Mouse (Mus musculus) CD8-positive naive resting alpha-beta T cell, adult 57 days (primary cell): Measurements from ENCODE around the gene Gm3409. TPM values are rescaled to one million over a fixed set of nuclear protein-coding genes. Genes with fewer than 3 reads are reported as not detected.

Experiments used
- total RNA-seq: library from RNA; stranded (reverse); gene quantifications from one replicate; pipeline ENCODE4 v1.2.4, GENCODE M21; 2023

Gm3409 gene
- not detected for total RNA-seq

GRCm38 (mm10) chr5:146537347-146537746 is at the start of gene Gm3409:
Gene Gm3409 (plus strand): TSS chr5:146537647.

GRCm38 (mm10) chr5:146491063-146491462 is 46.4 kb upstream of the Gm3409 start, which contains the start of gene Gm6370:
Gene Gm6370 (plus strand): TSS chr5:146491363.

GRCm38 (mm10) chr5:146502099-146502498 is 35.3 kb upstream of the Gm3409 start, which contains the start of gene 4930449I24Rik:
Gene 4930449I24Rik (plus strand): TSS chr5:146502399.

GRCm38 (mm10) chr5:146513823-146514222 is 23.6 kb upstream of the Gm3409 start, which contains the start of gene Gm3402:
Gene Gm3402 (plus strand): TSS chr5:146514123.

GRCm38 (mm10) chr5:146525501-146525900 is 11.9 kb upstream of the Gm3409 start, which contains the start of gene Gm3404:
Gene Gm3404 (plus strand): TSS chr5:146525801.

GRCm38 (mm10) chr5:146555836-146556235 is 18.4 kb downstream of the Gm3409 start, which contains the start of gene Gm3415:
Gene Gm3415 (plus strand): TSS chr5:146556136.

GRCm38 (mm10) chr5:146584478-146585306 is 47.2 kb downstream of the Gm3409 start, which contains the start of gene Gpr12:
Gene Gpr12 (minus strand): TSS chr5:146585239.

Other genes with a start within 250 kb of the Gm3409 start
- gene Wasf3, start 152.7 kb upstream of the Gm3409 start, total RNA-seq = not detected
- gene Gm6408, start 55.7 kb upstream of the Gm3409 start, total RNA-seq = 0.49 TPM
- not detected for gene Gm6370, start 46.3 kb upstream of the Gm3409 start, total RNA-seq
- not detected for gene 4930449I24Rik, start 35.2 kb upstream of the Gm3409 start, total RNA-seq
- not detected for gene Gm3402, start 23.5 kb upstream of the Gm3409 start, total RNA-seq
- not detected for gene Gm3404, start 11.8 kb upstream of the Gm3409 start, total RNA-seq
- gene Gm3415, start 18.5 kb downstream of the Gm3409 start, total RNA-seq = not detected
- not detected for gene Gpr12, start 47.6 kb downstream of the Gm3409 start, total RNA-seq